Mouse (Mus musculus): ENCODE data around the gene Mrpl46. TPM values are rescaled to one million over a fixed set of nuclear protein-coding genes. Genes with fewer than 3 reads are reported as not detected.
A peak's percentile ranks its signal among the peaks of the same experiment; 100 is the strongest.

Mrpl46 gene
- polyA plus RNA-seq, 1 experiment from 2014 or later = 41.7 TPM

DNA sequence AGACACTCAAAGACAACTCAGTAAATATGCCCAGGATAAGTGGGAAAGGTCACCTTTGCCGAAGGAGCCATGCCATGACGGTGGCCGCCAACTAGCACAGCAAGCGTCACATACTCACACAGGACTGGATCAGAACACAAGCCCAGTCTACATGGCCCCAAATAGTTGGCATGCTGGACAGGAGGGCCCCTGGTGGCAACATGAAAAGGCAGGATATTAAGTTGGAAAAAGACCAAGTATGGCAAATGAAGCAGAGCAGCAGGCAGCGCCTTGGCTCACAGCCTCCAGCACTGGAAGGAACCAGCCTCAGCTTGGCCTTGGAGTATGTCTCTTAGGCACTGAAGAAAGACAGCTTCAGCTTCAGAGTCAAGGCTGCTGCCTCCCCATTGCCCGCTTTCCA is 30.5 kb upstream of the Mrpl46 start:
- no peak overlapping the region for H3K9ac ChIP-seq (replicated peaks; ENCODE audit: low read depth)
- DNase-seq (ENCODE audit: low spot score) (no peak), ATAC-seq (no peak)
- TF ChIP-seq CTCF (IDR thresholded peaks at IDR 0.05) = no peak
- TF ChIP-seq EP300 (IDR thresholded peaks at IDR 0.05) = no peak
- H3K4me3 ChIP-seq (ENCODE audit: low read depth, low read length) = no peak overlapping the region
- WGBS = 78% methylated on average over 6 of the region's 6 CpGs
- no peaks in the 10 kb centered on the region for H3K36me3 ChIP-seq (ENCODE audit: insufficient read depth, low read length)
- H3K27ac ChIP-seq (ENCODE audit: low read length) = no peak overlapping the region
- no peaks in the 10 kb centered on the region for H3K9me3 ChIP-seq (ENCODE audit: low read length)
- no peaks in the 10 kb centered on the region for H3K4me1 ChIP-seq (ENCODE audit: insufficient read depth, low read depth, low read length)
- H3K4me2 ChIP-seq (replicated peaks; ENCODE audit: low read depth, low read length) = no peak overlapping the region
- H3K27me3 ChIP-seq (replicated peaks; ENCODE audit: insufficient read depth, low read length) = no peaks in the 10 kb centered on the region

DNA sequence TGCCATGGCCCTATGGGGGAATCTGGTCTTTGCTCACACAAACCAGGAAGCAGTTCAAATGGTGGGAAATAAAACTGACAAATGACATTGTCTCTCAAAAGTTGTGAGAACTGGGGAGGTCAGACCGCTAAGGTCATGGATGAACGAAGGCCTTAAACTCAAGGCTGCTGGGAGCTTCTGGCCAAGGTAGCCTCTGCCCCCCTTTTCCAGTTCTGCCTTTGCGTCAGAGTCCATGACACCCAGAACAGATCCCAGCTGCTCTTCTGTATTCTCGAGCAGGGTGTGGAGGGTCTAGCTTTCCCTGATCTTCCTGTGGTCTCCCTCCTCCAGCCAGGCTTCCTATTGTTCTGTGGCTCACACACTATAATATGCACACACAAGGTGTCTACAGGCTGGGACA is 23.9 kb upstream of the Mrpl46 start:
- WGBS = 66% methylated on average over 4 of the region's 4 CpGs
- DNase-seq (ENCODE audit: low spot score) (no peak), ATAC-seq (no peak)

GRCm38 (mm10) chr7:78803841-78804240 is 20.5 kb upstream of the Mrpl46 start:
- Histone ChIP-seq H3K4me1 (ENCODE audit: insufficient read depth, low read depth, low read length) (no peaks in the 10 kb centered on the region), H3K4me3 (ENCODE audit: low read depth, low read length) (no peak overlapping the region), H3K27me3 (replicated peaks; ENCODE audit: insufficient read depth, low read length) (no peaks in the 10 kb centered on the region), H3K27ac (ENCODE audit: low read length) (no peak overlapping the region), H3K9me3 (ENCODE audit: low read length) (no peaks in the 10 kb centered on the region), H3K9ac (replicated peaks; ENCODE audit: low read depth) (no peak overlapping the region), H3K36me3 (ENCODE audit: insufficient read depth, low read length) (no peaks in the 10 kb centered on the region), H3K4me2 (replicated peaks; ENCODE audit: low read depth, low read length) (no peak overlapping the region)
- peak; percentile 25 for DNase-seq (ENCODE audit: low spot score)
- peak; percentile 57 for ATAC-seq
- WGBS = 58% methylated on average over 3 of the region's 3 CpGs
- no peak; the same call in 1 of the 2 replicates for TF ChIP-seq CTCF (IDR thresholded peaks at IDR 0.05)

More for the DNA sequence above, 23.9 kb upstream of the Mrpl46 start:
- H3K9me3 ChIP-seq (ENCODE audit: low read length) = no peaks in the 10 kb centered on the region
- H3K4me1 ChIP-seq (ENCODE audit: insufficient read depth, low read depth, low read length) = no peaks in the 10 kb centered on the region
- TF ChIP-seq CTCF (IDR thresholded peaks at IDR 0.05) (no peak), EP300 (IDR thresholded peaks at IDR 0.05) (no peak)
- H3K9ac ChIP-seq (replicated peaks; ENCODE audit: low read depth) = no peak overlapping the region
- no peak overlapping the region for H3K4me3 ChIP-seq (ENCODE audit: low read depth, low read length)
- H3K4me2 ChIP-seq (replicated peaks; ENCODE audit: low read depth, low read length) = no peak overlapping the region
- H3K36me3 ChIP-seq (ENCODE audit: insufficient read depth, low read length) = no peaks in the 10 kb centered on the region
- no peak overlapping the region for H3K27ac ChIP-seq (ENCODE audit: low read length)
- H3K27me3 ChIP-seq (replicated peaks; ENCODE audit: insufficient read depth, low read length) = no peaks in the 10 kb centered on the region

- Histone ChIP-seq H3K27me3 (replicated peaks; ENCODE audit: insufficient read depth, low read length) (no peaks in the 10 kb centered on the region), H3K9ac (replicated peaks; ENCODE audit: low read depth) (no peak overlapping the region), H3K4me1 (ENCODE audit: insufficient read depth, low read depth, low read length) (no peaks in the 10 kb centered on the region), H3K4me2 (replicated peaks; ENCODE audit: low read depth, low read length) (no peak overlapping the region), H3K27ac (ENCODE audit: low read length) (no peak overlapping the region), H3K36me3 (ENCODE audit: insufficient read depth, low read length) (no peaks in the 10 kb centered on the region), H3K4me3 (ENCODE audit: low read depth, low read length) (no peak overlapping the region), H3K9me3 (ENCODE audit: low read length) (no peaks in the 10 kb centered on the region)
- ATAC-seq (no peak), DNase-seq (ENCODE audit: low spot score) (no peak)
- 63% methylated on average over 8 of the region's 9 CpGs for WGBS
- no peak for TF ChIP-seq CTCF (IDR thresholded peaks at IDR 0.05)
- no peak for TF ChIP-seq EP300 (IDR thresholded peaks at IDR 0.05)
Measured at GRCm38 (mm10) chr7:78799730-78800496, 16.6 kb upstream of the Mrpl46 start.

- Histone ChIP-seq H3K4me3 (ENCODE audit: low read depth, low read length) (no peak overlapping the region), H3K4me2 (replicated peaks; ENCODE audit: low read depth, low read length) (no peak overlapping the region), H3K27me3 (replicated peaks; ENCODE audit: insufficient read depth, low read length) (no peaks in the 10 kb centered on the region), H3K9me3 (ENCODE audit: low read length) (no peaks in the 10 kb centered on the region), H3K36me3 (ENCODE audit: insufficient read depth, low read length) (no peaks in the 10 kb centered on the region), H3K27ac (ENCODE audit: low read length) (no peak overlapping the region), H3K4me1 (ENCODE audit: insufficient read depth, low read depth, low read length) (no peaks in the 10 kb centered on the region), H3K9ac (replicated peaks; ENCODE audit: low read depth) (no peak overlapping the region)
- 60% methylated on average over 8 of the region's 9 CpGs for WGBS
- ATAC-seq = no peak
- TF ChIP-seq EP300 (IDR thresholded peaks at IDR 0.05) (no peak), CTCF (IDR thresholded peaks at IDR 0.05) (no peak)
- DNase-seq (ENCODE audit: low spot score) = no peak
Measured at GRCm38 (mm10) chr7:78797843-78798455, 14.6 kb upstream of the Mrpl46 start.

GRCm38 (mm10) chr7:78796624-78797023 is 13.3 kb upstream of the Mrpl46 start:
- WGBS = 76% methylated on average over 3 of the region's 3 CpGs

More at GRCm38 (mm10) chr7:78796624-78797023, 13.3 kb upstream of the Mrpl46 start:
- H3K27ac ChIP-seq (ENCODE audit: low read length) = no peak overlapping the region
- no peak for TF ChIP-seq EP300 (IDR thresholded peaks at IDR 0.05)
- TF ChIP-seq CTCF (IDR thresholded peaks at IDR 0.05) = no peak
- no peak for DNase-seq (ENCODE audit: low spot score)
- H3K36me3 ChIP-seq (ENCODE audit: insufficient read depth, low read length) = no peaks in the 10 kb centered on the region
- no peak overlapping the region for H3K9ac ChIP-seq (replicated peaks; ENCODE audit: low read depth)
- H3K27me3 ChIP-seq (replicated peaks; ENCODE audit: insufficient read depth, low read length) = no peaks in the 10 kb centered on the region
- H3K4me3 ChIP-seq (ENCODE audit: low read depth, low read length) = no peak overlapping the region
- H3K4me1 ChIP-seq (ENCODE audit: insufficient read depth, low read depth, low read length) = no peaks in the 10 kb centered on the region
- no peak overlapping the region for H3K4me2 ChIP-seq (replicated peaks; ENCODE audit: low read depth, low read length)
- no peaks in the 10 kb centered on the region for H3K9me3 ChIP-seq (ENCODE audit: low read length)
- ATAC-seq = no peak

Data from lung, postnatal 0 days (tissue).